Mouse (Mus musculus) heart, postnatal 36 days (tissue): ENCODE results near the gene Pcp2. TPM values are rescaled to one million over a fixed set of nuclear protein-coding genes. Genes with fewer than 3 reads are reported as not detected.
A peak's percentile ranks its signal among the peaks of the same experiment; 100 is the strongest.
"Not testable (repeated sequence)": the region's sequence is repeated elsewhere in the genome, so short reads cannot be mapped to it uniquely, and the experiment has no call there.

ENCODE experiments used
- DNase-seq, 2 experiments: peaks; one replicate each; pipeline ENCODE4 v3.0.0; 2021 to 2022
- intact Hi-C: fragments of 180-260 bp; cut with DNase I; formaldehyde crosslinking; loops from one replicate; pipeline ENCODE4 v1.15.1; 2025
- total RNA-seq, 2 experiments: library from RNA; stranded (reverse); gene quantifications; 2 replicates each; pipeline ENCODE4 v1.2.3; 2021

The Pcp2 gene
- total RNA-seq, 2 experiments from 2014 or later, result not detected

GRCm38 (mm10) chr8:3622119-3622518 lies 3.2 kb downstream of the Pcp2 start:
- DNase-seq, result no peak
- intact Hi-C loops, result loop anchor here (5.0 to 10.0 kb wide), 3 partner anchors 105 to 1055 kb away; partner anchors contain the start of genes Ctxn1, Pnpla6 and Snapc2

GRCm38 (mm10) chr8:3621199-3621970 lies 4.0 kb downstream of the Pcp2 start, which contains the start of the genes Xab2 and Pet100:
Xab2 (minus strand) TSS chr8:3621316.
Pet100 (plus strand) TSS chr8:3621548.
- peak; percentile 97 to 98 for DNase-seq
- intact Hi-C loops, result loop anchor here (2.0 to 10.0 kb wide), 4 partner anchors 55 to 1056 kb away; partner anchors contain the start of genes Ctxn1, Pnpla6, Snapc2 and Trappc5

GRCm38 (mm10) chr8:3609816-3610150 lies 15.6 kb downstream of the Pcp2 start:
- intact Hi-C loops, result no loop called here
- no peak for DNase-seq

DNA sequence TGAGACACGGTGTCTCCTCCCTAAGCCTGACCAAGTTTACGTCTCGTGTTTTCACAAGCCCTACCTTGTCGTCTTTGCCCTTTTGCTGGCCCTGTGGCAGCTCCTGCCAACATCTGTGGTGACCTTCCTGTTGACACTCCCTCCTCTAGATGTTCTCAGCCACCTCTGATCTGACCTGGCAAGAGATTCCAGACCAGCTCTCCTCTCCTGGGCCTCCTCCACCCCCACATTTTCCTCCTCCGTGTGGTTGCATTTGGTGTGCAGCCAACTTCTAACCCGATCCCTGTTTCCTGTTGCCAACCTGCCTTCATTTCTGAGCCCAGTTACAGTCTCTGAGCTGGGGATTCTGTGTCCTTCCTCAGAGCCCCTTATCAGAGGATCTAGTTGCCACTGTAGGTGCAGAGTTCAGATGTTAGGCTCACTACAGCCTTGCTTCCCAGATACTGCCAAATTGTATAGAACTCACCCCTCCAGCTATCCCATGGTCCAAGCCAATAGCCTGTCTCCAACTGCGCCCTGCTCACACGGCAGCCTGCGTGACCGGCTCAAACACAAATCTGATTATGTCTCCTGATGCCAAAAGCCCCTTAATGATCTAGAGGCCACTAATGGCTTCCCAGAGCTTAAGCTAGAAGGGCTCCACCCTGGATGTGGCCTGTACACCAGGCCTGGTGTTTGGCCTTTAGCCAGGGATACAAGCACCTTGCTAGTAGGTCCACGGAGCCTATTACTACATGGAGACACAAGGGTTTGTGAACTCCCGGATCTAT lies 16.1 kb downstream of the Pcp2 start:
- intact Hi-C loops, result no loop called here
- DNase-seq, result no peak

- intact Hi-C loops, result no loop called here
- DNase-seq, result no peak
Measured at GRCm38 (mm10) chr8:3607822-3608221, 17.5 kb downstream of the Pcp2 start.

DNA sequence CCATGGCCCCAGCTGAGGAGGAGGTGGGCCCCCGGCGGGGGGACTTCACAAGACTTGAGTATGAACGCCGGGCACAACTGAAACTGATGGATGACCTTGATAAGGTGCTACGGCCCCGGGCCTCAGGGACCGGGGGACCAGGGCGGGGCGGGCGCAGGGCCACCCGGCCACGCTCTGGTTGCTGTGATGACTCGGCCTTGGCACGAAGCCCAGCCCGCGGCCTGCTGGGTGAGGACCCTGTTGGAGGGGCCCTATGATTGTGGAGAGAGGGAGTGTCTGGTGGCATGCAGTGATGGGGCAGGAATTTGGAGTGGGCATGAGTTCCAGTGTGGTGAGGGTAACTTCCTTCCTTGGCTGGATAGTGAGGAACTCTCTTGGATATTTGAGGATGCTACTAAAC lies 18.8 kb downstream of the Pcp2 start:
- DNase-seq, result no peak
- intact Hi-C loops, result no loop called here

GRCm38 (mm10) chr8:3603439-3603838 lies 21.9 kb downstream of the Pcp2 start:
- no peak for DNase-seq
- intact Hi-C loops, result no loop called here

DNA sequence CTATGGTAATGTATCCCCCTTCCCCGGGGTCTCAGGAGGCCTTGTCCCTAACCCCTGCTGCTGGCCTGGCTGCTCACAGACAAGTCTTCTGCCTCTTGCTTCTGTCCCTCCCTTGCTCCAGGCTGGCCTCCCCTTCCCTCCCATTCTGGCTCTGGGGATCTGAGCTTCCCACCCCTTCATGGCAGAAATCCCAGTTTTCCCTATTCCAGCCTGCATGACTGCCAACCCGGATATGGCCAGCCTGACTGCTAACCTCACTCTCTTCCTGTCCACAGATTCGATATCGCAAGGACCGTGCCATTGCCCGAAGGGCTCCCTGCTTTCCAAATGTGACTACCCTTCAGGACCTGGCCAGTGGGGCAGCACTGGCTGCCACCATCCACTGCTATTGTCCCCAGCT lies 24.9 kb downstream of the Pcp2 start:
- DNase-seq, result peak; percentile 60 to 65
- intact Hi-C loops, result no loop called here

- intact Hi-C loops, result no loop called here
- no peak for DNase-seq
Measured at GRCm38 (mm10) chr8:3599219-3599618, 26.1 kb downstream of the Pcp2 start.

DNA sequence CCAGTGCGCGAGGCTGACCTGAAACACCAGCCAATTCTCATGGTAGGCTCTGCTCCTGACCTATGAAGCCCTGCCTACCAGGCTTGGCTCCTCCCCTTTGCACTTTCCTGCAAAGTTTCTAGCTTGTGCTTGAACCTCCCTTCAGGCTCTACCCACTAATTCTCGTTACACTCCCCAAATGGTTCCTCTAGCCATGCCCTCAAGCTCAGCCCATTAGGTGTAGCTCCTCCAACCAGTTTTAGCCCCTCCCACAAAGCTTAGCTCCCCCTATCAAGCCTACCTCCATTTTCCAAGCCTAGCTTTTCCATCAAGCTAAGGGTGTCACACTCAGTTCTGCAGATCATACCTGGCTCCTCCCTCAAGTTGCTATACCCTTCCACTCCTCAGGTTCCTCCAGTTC lies 27.3 kb downstream of the Pcp2 start:
- no peak for DNase-seq
- intact Hi-C loops, result no loop called here

- intact Hi-C loops, result no loop called here
- DNase-seq, result no peak
Measured at GRCm38 (mm10) chr8:3594466-3594865, 30.9 kb downstream of the Pcp2 start.

DNA sequence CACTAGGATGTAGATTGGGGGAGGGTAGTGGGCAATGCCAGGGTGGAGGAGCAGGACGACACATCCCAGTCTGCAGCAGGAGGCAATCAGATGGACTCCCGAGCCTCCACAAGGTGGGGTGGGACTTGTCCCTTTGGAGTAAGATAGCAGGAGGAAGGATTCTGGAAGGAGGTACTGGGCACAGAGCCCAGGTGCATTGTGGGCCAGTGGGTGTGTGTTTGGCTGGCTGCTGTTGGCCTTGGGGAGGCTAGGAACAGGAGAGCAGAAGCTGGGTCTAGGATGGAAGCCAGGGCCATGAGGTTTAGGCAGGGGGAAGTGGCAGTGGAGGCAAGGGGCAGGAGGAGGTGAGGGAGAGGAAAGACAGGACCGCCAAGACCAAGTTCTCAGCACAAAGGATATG lies 31.9 kb downstream of the Pcp2 start:
- intact Hi-C loops, result no loop called here
- DNase-seq, result no peak

GRCm38 (mm10) chr8:3588258-3588633 lies 37.1 kb downstream of the Pcp2 start:
- intact Hi-C loops, result no loop called here
- no peak for DNase-seq

GRCm38 (mm10) chr8:3587391-3588257 lies 37.7 kb downstream of the Pcp2 start:
- DNase-seq, result no peak
- intact Hi-C loops, result no loop called here

DNA sequence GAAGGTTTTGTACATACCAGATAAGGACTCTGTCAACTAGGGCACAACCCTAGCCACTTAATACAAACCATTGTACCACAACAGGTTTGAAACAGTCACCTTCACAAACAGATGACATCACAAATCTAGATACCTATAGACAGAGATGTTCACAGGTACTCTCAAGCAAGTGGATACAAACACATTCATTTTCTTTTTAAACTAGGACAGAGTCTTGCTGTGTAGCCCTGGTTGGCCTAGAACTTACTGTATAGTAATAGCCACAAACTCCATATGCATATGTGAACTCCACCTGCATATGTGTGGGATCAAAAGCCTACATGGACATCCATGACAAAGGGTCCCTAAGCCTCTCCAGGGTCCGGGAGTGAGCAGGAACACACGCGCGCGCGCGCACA lies 38.4 kb downstream of the Pcp2 start, which contains the start of gene Camsap3:
Gene Camsap3, plus strand, starts transcription at position 301 of the 398 bp plus-strand sequence.
- intact Hi-C loops, result no loop called here
- no peak for DNase-seq

- DNase-seq, result no peak
- intact Hi-C loops, result no loop called here
Measured at GRCm38 (mm10) chr8:3586452-3586851, 38.9 kb downstream of the Pcp2 start.

DNA sequence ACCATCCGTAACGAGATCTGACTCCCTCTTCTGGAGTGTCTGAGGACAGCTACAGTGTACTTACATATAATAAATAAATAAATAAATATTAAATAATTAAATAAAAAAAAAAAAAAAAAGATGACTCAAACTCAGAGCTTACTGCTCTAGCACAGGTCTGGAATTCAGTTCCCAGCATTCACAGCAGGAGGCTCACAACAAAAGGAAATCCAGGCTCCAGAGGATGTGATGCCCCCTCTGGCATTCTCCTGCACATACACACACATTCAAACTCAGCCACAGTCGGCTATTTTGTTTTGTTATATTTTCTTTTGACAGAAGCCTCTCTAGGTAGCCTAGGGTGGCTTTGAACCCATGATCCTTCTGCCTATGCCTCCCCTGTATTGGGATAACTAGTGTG lies 43.4 kb downstream of the Pcp2 start:
- intact Hi-C loops, DNase-seq: not testable (repeated sequence)

DNA sequence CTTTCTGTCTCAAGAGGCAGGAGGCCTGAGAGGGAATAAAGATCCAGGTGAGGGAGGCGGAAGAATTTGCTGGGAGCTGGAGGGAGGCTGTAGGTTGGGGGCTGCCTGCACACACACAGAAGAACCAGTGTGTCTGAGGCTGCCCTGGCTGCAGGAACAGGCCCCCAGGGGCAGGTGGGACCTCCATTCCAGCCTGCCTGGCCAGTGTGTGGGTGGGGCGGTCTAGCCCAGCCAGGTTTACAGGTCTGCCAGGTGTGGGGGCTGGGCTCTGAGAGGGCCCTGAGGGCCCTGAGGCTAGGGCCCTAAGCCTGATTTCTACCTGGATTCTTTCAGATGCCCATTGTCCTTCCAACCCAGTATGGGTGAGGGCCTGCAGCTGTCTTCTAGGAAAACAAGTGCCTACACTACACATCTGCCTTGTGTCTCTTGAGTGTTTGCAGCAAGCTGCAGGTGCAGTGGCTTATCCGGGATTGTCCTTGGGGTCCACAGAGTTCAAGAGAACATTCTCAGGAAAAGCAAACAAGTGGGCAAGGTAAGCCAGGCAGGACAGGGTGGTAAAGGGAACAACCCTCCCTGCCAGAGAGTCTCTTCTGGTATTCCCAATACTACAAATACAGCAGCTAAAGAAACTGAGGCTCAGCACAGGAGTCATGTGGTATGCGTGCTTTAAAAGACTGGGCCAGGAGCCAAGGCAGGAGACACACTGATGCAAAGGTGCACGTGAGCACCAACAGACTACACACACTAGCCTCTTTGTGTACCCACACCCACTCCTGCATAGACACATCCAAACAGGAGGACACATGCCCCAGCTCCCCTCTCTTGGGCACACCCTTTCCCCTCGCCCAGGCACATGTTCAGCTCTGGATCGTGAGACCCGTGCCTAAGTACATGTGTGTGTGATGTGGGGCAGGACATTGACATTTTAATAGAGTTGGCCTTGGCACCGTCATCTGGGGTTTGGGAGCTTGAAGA lies 45.7 kb downstream of the Pcp2 start:
- DNase-seq, result no peak
- intact Hi-C loops, result no loop called here

DNA sequence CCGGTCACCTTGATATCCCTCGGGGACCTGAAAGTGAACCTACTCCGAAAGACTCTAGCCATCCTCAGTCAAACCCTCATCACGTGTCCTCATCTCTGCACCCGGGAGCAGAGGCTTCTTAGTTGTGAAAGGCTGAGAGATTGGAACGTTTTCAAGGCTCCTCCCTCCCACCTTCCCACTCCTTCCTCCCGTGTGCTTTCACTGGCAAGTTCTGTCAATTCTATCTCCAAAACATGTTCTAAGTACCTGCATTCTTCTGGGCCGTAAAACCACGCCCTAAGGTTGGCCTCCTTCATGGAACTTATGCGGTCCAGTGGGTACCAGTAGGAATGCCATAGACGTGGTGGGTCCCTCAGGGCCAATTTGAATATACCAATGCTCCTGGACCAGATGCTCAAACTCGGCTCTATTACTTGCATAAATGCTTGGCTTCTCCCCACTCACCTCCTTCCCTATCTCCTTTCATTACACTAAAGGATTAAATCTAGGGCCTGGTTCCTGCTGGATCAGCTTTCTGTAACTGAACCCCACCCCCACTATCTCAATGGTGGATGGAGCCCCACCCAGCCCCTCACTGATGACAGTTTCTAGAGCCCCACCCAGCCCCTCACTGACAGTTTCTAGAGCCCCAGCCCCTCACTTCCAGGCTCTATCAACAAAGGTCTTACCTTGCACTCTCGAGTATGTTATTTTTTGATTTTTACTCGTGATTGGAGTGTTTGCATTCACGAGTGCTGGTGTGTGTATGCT lies 49.0 kb downstream of the Pcp2 start:
- intact Hi-C loops, result no loop called here

More for the DNA sequence above, 49.0 kb downstream of the Pcp2 start:
- DNase-seq, result no peak
